Mouse (Mus musculus) kidney, postnatal 0 days (tissue): Measurements from ENCODE around the gene Dph2. TPM values are rescaled to one million over a fixed set of nuclear protein-coding genes. Genes with fewer than 3 reads are reported as not detected.

Experiments
- ATAC-seq: fragments of 200-750 bp; cut with Nextera tagmentation; replicated peaks from 2 replicates; pipeline ENCODE4 v1.8.0; 2017; ENCODE audit warnings: low read depth, moderate number of reproducible peaks, moderate TSS enrichment, moderate library complexity; ENCODE audit not compliant: low FRiP score
- DNase-seq: peaks from one replicate; pipeline ENCODE4 v3.0.0-alpha.2; 2016; ENCODE audit warnings: low spot score
- H3K27ac ChIP-seq: fragments of 300-500 bp; sonication (generic); 2 replicates; pipeline ENCODE4 v1.5.1; 2014; ENCODE audit warnings: mild to moderate bottlenecking
- H3K27me3 ChIP-seq: fragments of 300-500 bp; sonication (generic); 2 replicates; pipeline ENCODE4 v1.6.1; 2014; ENCODE audit warnings: low read length, mixed read lengths; ENCODE audit not compliant: insufficient read depth
- H3K36me3 ChIP-seq: fragments of 300-500 bp; sonication (generic); 2 replicates; pipeline ENCODE4 v1.6.1; 2014; ENCODE audit warnings: low read length, mixed read lengths; ENCODE audit not compliant: insufficient read depth
- H3K4me1 ChIP-seq: fragments of 300-500 bp; sonication (generic); replicated peaks from 2 replicates; pipeline ENCODE4 v1.6.1; 2014; ENCODE audit warnings: antibody characterized with exemption, low read length, mixed read lengths; ENCODE audit not compliant: insufficient read depth
- H3K4me2 ChIP-seq: fragments of 300-500 bp; sonication (generic); 2 replicates; pipeline ENCODE4 v1.6.1; 2014; ENCODE audit warnings: mild to moderate bottlenecking, low read length, moderate library complexity, mixed read lengths
- H3K4me3 ChIP-seq: fragments of 300-500 bp; sonication (generic); replicated peaks from 2 replicates; pipeline ENCODE4 v1.5.1; 2014; ENCODE audit warnings: low read depth, low read length
- H3K9ac ChIP-seq: fragments of 300-500 bp; sonication (generic); 2 replicates; pipeline ENCODE4 v1.6.1; 2014; ENCODE audit warnings: low read depth, low read length
- H3K9me3 ChIP-seq: fragments of 300-500 bp; sonication (generic); replicated peaks from 2 replicates; pipeline ENCODE4 v1.6.1; 2016; ENCODE audit warnings: low read length, inconsistent platforms, mixed read lengths
- CTCF ChIP-seq: IDR thresholded peaks from 2 replicates; pipeline ENCODE4 v1.5.1; 2016; ENCODE audit warnings: antibody characterized with exemption, low read depth, mild to moderate bottlenecking, moderate library complexity
- WGBS: fragments of 180-500 bp; shearing (Covaris S2); extraction: QIAGEN DNeasy Blood & Tissue Kit; methylation state at CpG from one replicate; pipeline ENCODE4 v1.1.7; 2014; 5-methylcytosine and 5-hydroxymethylcytosine counted together
- polyA plus RNA-seq: library from polyadenylated mRNA; unstranded; fragments of >200 nt; fragmentation: Nextera tagmentation; extraction: Ambion mirVana; gene quantifications from 2 replicates; pipeline ENCODE4 v1.2.1, GENCODE M21; 2015

The Dph2 gene
- polyA plus RNA-seq, 1 experiment from 2014 or later, result 12.5 TPM

DNA sequence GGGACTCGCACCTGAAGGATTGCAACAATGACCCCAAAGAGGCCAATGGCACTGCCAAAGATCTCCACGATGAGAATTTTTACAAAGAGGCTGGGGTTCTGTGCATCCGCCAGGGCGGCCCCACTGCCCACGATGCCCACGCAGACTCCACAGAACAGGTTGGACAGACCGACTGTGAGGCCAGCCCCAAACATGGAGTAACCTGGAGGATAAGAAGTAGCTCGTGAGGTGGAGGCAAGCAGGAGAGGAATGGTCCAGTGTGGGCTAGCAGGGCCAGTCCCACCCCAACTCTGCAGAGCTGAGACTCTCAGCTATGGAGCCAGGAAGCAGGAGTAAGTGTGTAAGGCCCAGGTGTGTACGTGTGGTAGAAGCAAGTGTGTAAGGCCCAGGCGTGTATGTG lies 6.7 kb downstream of the Dph2 start:
- Histone ChIP-seq H3K4me1 (peaks cover 5% of the 10 kb centered on the region; the same call in 1 of the 2 replicates), H3K4me2 (no peak overlapping the region), H3K9me3 (no peaks in the 10 kb centered on the region), H3K27ac (no peak overlapping the region), H3K27me3 (no peaks in the 10 kb centered on the region), H3K4me3 (no peak overlapping the region), H3K36me3 (peaks cover 13% of the 10 kb centered on the region; the same call in 1 of the 2 replicates), H3K9ac (no peak overlapping the region)
- ATAC-seq (no peak), DNase-seq (no peak)
- TF ChIP-seq CTCF, result no peak
- WGBS, result 95% methylated on average over 10 of the region's 10 CpGs

DNA sequence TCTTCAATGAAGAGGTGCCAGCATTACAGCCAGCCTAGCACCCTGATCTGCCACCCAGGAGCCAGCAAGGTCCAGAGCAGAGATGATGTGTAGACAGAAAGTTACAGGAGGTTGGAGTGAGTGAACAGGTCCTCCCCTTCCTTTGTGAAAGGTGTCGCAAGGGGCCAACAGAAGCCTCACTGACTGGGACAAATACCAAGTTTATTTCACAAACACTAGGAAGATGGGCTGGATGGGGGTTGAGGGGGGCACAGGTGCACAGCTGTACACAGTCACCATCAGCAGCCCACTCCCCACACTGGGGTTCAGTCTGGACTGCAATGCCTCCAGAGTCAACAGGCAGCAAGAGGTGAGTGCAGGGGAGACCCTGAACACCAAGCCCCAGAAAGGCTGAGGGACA lies 7.7 kb downstream of the Dph2 start:
- peaks cover 5% of the 10 kb centered on the region; the same call in 1 of the 2 replicates for H3K4me1 ChIP-seq
- no peaks in the 10 kb centered on the region for H3K9me3 ChIP-seq
- H3K4me3 ChIP-seq, result no peak overlapping the region
- no peak for DNase-seq
- no peaks in the 10 kb centered on the region for H3K27me3 ChIP-seq
- H3K9ac ChIP-seq, result no peak overlapping the region
- no peak overlapping the region for H3K27ac ChIP-seq
- no peak for ATAC-seq
- TF ChIP-seq CTCF, result no peak
- H3K4me2 ChIP-seq, result no peak overlapping the region
- 88% methylated on average over 1 of the region's 1 CpGs for WGBS
- peaks cover 4% of the 10 kb centered on the region; the same call in 1 of the 2 replicates for H3K36me3 ChIP-seq

DNA sequence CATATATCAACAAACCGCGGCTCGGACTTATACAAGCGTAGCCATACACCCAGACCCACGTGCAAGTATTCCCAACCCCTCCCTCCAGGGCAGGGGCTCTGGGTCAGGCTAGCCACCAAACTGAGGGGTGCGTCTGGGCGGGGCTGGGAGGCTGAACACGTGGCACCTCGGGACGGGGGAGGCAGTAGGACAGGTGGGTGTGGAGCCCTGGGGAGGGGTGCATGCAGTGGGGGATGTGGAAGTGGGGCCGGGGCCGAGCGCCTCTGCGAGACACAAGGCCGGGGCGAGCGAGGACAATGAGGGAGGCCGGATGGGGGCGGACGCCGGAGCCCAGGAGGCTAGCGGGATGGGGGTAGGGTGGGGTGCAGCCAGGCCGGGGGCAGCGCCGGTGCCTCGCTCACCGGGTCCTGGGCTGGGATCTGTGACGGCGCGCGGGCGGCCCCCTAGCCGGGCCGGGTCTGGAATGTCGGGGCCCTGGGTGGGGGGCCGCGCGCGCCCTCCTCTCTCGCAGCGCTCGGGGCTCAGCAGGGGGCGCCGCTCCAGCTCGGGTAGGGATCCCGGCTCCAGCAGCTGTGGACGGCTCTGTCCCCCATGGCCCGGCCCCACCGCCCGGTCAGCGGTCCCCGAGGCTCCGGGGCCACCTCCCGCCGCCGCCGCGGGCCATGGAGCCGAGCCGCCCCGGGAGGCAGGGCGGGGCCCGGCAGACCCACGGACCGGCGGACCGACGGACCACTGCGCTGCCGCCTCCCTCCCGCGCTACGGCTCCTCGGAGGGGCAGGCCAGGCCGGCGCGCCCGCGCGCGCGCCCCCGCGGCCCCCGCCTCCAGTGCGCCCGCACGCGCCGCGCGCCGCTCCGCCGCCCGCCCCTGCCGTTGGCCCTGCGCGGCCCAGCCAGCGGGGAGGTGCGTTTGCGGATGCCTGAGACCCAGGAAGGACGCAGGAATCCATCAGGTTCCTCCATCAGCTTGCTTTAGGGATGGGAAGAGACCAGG lies 8.8 kb downstream of the Dph2 start, which contains the start of gene B4galt2:
Gene B4galt2, minus strand, starts transcription at position 787 of the 991 bp plus-strand sequence.
- WGBS, result under 1% methylated on average over 69 of the region's 103 CpGs
- peaks cover 5% of the 10 kb centered on the region; the same call in 1 of the 2 replicates for H3K4me1 ChIP-seq

DNA sequence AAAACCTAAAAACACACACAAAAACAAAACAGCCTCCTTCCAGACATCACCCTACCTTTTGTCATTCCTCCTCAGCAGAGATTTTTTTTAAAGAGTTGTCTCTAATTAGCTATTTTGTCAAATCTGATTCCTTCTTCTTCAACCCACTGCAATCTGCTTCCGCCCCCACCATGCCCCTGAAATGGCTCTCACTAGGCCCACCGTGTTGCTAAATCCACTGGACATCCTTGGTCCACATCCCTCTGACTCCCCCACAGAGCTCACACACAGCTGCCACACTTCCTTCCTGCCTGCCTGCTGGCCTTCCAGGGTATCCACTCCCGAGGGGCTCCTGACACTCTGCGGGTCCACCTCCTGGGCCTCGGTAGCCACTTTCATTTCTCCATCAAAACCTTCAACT lies 13.1 kb downstream of the Dph2 start:
- DNase-seq (no peak), ATAC-seq (no peak)
- Histone ChIP-seq H3K4me2 (no peak overlapping the region), H3K9ac (no peak overlapping the region), H3K27me3 (no peaks in the 10 kb centered on the region), H3K27ac (no peak overlapping the region), H3K36me3 (0 out of 2 replicates have a peak, but pooled peaks cover 13% of the 10 kb centered on the region), H3K4me1 (0 out of 2 replicates have a peak, but pooled peaks cover 5% of the 10 kb centered on the region), H3K9me3 (no peaks in the 10 kb centered on the region), H3K4me3 (no peak overlapping the region)
- no peak for TF ChIP-seq CTCF
- WGBS, result 56% methylated on average over 5 of the region's 5 CpGs

More for the DNA sequence above, 8.8 kb downstream of the Dph2 start, which contains the start of gene B4galt2:
- Histone ChIP-seq H3K9me3 (no peaks in the 10 kb centered on the region), H3K27me3 (no peaks in the 10 kb centered on the region), H3K4me3 (peak within 1 kb of the TSS; percentile 78), H3K36me3 (peaks cover 7% of the 10 kb centered on the region; the same call in 1 of the 2 replicates), H3K9ac (peak within 1 kb of the TSS; percentile 83), H3K27ac (no peak within 1 kb of the TSS; the same call in 1 of the 2 replicates), H3K4me2 (peak within 1 kb of the TSS; percentile 94)
- ATAC-seq, result peak; percentile 9
- peak; percentile 31; the same call in 1 of the 2 replicates for TF ChIP-seq CTCF
- peak; percentile 56 for DNase-seq

DNA sequence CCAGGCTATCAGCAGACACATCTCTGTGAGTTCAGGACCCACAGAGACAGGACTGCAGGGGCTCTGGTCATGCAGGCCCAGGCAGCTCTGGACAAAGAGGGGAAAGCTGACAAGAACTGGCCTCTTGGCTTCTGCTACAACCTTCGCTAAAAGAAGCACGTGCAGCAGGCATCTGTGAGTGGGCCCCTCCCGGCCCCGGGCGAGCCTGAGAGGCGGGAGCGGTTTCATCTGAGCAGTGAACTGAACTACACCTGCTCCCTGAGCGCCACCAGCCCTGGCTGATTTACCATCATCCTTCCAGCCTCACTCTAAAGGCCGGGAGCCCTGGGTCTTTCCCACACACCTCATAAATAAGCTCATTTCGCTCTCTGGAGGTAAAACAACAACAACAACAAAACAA lies 13.5 kb downstream of the Dph2 start:
- no peaks in the 10 kb centered on the region for H3K9me3 ChIP-seq
- WGBS, result 44% methylated on average over 10 of the region's 10 CpGs
- H3K4me3 ChIP-seq, result no peak overlapping the region
- H3K27me3 ChIP-seq, result no peaks in the 10 kb centered on the region
- no peak overlapping the region for H3K27ac ChIP-seq
- no peak for TF ChIP-seq CTCF
- H3K4me1 ChIP-seq, result 0 out of 2 replicates have a peak, but pooled peaks cover 5% of the 10 kb centered on the region
- H3K4me2 ChIP-seq, result no peak overlapping the region
- ATAC-seq (no peak), DNase-seq (no peak)
- H3K36me3 ChIP-seq, result 0 out of 2 replicates have a peak, but pooled peaks cover 13% of the 10 kb centered on the region
- H3K9ac ChIP-seq, result no peak overlapping the region

DNA sequence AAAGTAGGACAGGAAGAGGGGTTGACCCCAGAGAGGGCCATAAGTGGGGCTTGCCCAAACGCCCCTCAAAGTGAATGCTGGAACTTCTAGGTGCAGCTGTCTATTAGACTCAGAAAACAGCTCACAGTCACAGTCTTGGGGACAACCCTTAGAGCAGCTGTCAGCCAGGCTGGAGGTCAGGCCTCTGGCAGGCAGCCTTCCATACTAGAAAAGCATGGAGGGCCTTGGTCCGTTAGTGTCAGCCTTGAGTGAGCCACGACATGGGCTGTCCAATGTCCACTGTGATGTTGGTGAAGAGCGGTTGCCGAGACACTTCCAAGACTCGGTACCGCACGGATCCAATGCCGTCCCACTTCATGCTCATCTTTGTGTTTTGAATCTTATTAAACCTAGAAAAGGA lies 18.2 kb downstream of the Dph2 start:
- no peaks in the 10 kb centered on the region for H3K9me3 ChIP-seq
- no peak overlapping the region for H3K27ac ChIP-seq
- no peak overlapping the region for H3K4me3 ChIP-seq
- no peak for DNase-seq
- no peak for ATAC-seq
- H3K9ac ChIP-seq, result no peak overlapping the region
- H3K27me3 ChIP-seq, result no peaks in the 10 kb centered on the region
- 0 out of 2 replicates have a peak, but pooled peaks cover 5% of the 10 kb centered on the region for H3K4me1 ChIP-seq
- 89% methylated on average over 9 of the region's 9 CpGs for WGBS
- H3K36me3 ChIP-seq, result 0 out of 2 replicates have a peak, but pooled peaks cover 10% of the 10 kb centered on the region
- H3K4me2 ChIP-seq, result no peak overlapping the region
- TF ChIP-seq CTCF, result no peak
